Mouse (Mus musculus) heart, embryonic 13.5 days (tissue): ENCODE measurements around the gene Cdhr1. TPM values are rescaled to one million over a fixed set of nuclear protein-coding genes. Genes with fewer than 3 reads are reported as not detected.

Source experiments
- ATAC-seq: fragments of 200-750 bp; cut with Nextera tagmentation; 2 replicates; pipeline ENCODE4 v1.8.0; 2017; ENCODE audit warnings: moderate TSS enrichment; ENCODE audit not compliant: insufficient number of reproducible peaks, low FRiP score, low TSS enrichment; ENCODE audit errors: extremely low read depth
- H3K27ac ChIP-seq: fragments of 300-500 bp; sonication (generic); replicated peaks from 2 replicates; pipeline ENCODE4 v1.5.1; 2015; ENCODE audit warnings: moderate library complexity, mild to moderate bottlenecking, inconsistent platforms
- H3K27me3 ChIP-seq: fragments of 300-500 bp; sonication (generic); replicated peaks from 2 replicates; pipeline ENCODE4 v1.6.1; 2015; ENCODE audit warnings: mild to moderate bottlenecking, inconsistent platforms
- H3K36me3 ChIP-seq: fragments of 300-500 bp; sonication (generic); 2 replicates; pipeline ENCODE4 v1.6.1; 2015; ENCODE audit warnings: mild to moderate bottlenecking, inconsistent platforms
- H3K4me1 ChIP-seq: fragments of 300-500 bp; sonication (generic); 2 replicates; pipeline ENCODE4 v1.6.1; 2015; ENCODE audit warnings: inconsistent platforms
- H3K4me2 ChIP-seq: fragments of 300-500 bp; sonication (generic); 2 replicates; pipeline ENCODE4 v1.6.1; 2015; ENCODE audit warnings: inconsistent platforms, mild to moderate bottlenecking, moderate library complexity
- H3K4me3 ChIP-seq: fragments of 300-500 bp; sonication (generic); 2 replicates; pipeline ENCODE4 v1.5.1; 2015; ENCODE audit warnings: moderate library complexity, mild to moderate bottlenecking, inconsistent platforms
- H3K9ac ChIP-seq: fragments of 300-500 bp; sonication (generic); 2 replicates; pipeline ENCODE4 v1.6.1; 2015; ENCODE audit warnings: inconsistent platforms, mild to moderate bottlenecking, moderate library complexity
- H3K9me3 ChIP-seq: fragments of 300-500 bp; sonication (generic); 2 replicates; pipeline ENCODE4 v1.6.1; 2016; ENCODE audit warnings: inconsistent platforms
- WGBS: fragments of 180-500 bp; shearing (Covaris S2); methylation state at CpG from one replicate; pipeline ENCODE4 v1.1.7; 2015; ENCODE audit warnings: mixed read lengths; 5-methylcytosine and 5-hydroxymethylcytosine counted together
- polyA plus RNA-seq: library from polyadenylated mRNA; unstranded; fragments of >200 nt; fragmentation: Nextera tagmentation; extraction: Ambion mirVana; gene quantifications from 2 replicates; pipeline ENCODE4 v1.2.1, GENCODE M21; 2015

Gene Cdhr1
- polyA plus RNA-seq, 1 experiment from 2014 or later, result 0.24 TPM

DNA sequence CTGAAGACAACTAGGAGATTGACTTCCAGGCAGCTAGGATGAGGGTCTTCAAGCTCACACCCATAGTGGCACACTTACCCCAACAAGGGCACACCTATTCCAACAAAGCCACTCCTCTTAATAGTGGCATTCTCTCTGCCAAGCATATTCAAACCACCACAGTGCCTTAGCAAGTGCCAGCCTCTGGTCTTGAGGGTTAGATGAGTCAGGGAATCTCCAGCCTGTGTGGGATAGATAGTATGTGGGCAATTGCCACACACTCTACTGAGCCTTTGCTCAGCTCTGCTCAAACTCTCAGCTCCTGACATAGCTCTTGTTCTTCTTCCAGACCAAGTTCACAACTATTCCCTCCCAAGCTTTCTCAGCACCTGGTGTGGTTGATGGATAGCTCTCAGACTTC is 13.2 kb upstream of the Cdhr1 start:
- no peaks in the 10 kb centered on the region for H3K9me3 ChIP-seq
- peaks cover 10% of the 10 kb centered on the region; the same call in 1 of the 2 replicates for H3K27me3 ChIP-seq
- no peak for ATAC-seq
- no peaks in the 10 kb centered on the region for H3K36me3 ChIP-seq
- H3K4me2 ChIP-seq, result no peak overlapping the region
- no peak overlapping the region for H3K9ac ChIP-seq
- H3K27ac ChIP-seq, result no peak overlapping the region
- H3K4me3 ChIP-seq, result no peak overlapping the region
- H3K4me1 ChIP-seq, result peaks cover 14% of the 10 kb centered on the region

DNA sequence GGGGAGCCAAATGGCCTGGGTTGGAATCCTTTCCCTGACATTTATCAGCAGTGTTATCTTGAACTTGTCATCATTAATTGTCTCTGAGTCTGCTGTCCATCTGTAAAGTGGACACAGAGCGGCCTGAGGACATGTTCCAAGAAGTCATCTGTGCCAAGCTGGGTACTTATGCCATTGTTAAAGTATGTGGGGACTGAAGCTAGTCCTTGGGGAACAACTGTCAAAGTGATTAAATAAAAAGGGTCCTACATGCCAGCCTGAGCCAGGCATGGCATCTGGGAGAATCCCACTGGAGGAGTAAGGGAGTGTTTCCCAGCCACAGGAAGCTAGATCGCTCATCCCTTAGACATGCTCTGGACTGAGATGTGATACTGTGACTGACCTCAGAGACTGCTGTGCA is 12.3 kb upstream of the Cdhr1 start:
- Histone ChIP-seq H3K27me3 (peaks cover 10% of the 10 kb centered on the region; the same call in 1 of the 2 replicates), H3K36me3 (no peaks in the 10 kb centered on the region), H3K4me3 (no peak overlapping the region), H3K27ac (no peak overlapping the region), H3K9me3 (no peaks in the 10 kb centered on the region), H3K9ac (no peak overlapping the region), H3K4me1 (peaks cover 24% of the 10 kb centered on the region), H3K4me2 (no peak overlapping the region)
- ATAC-seq, result no peak
- WGBS, result 53% methylated on average over 2 of the region's 2 CpGs

DNA sequence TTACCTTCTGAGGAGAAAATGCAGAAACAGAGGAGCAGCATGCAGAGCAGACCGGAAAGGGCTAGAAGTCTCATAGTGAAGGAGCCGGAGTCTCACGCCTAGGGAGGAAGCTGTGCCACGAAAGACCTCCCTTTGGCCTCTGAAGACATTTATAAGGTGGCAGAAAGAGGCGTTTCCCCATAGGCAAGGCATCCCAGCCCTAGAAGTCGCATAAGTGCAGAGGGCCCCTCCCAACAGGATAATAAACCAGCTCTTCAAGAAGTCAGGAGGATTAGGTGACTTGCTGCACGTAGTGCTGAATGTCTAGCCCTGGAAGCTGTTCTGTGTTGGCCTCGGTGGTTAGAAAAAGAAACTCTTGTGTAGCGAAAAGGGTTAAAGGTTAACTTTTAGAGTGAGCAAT is 11.8 kb upstream of the Cdhr1 start:
- no peaks in the 10 kb centered on the region for H3K9me3 ChIP-seq
- no peak overlapping the region for H3K9ac ChIP-seq
- peaks cover 28% of the 10 kb centered on the region for H3K4me1 ChIP-seq
- no peak for ATAC-seq
- WGBS, result 51% methylated on average over 9 of the region's 9 CpGs
- H3K4me2 ChIP-seq, result no peak overlapping the region
- H3K27me3 ChIP-seq, result peaks cover 10% of the 10 kb centered on the region; the same call in 1 of the 2 replicates
- no peak overlapping the region for H3K27ac ChIP-seq
- H3K4me3 ChIP-seq, result no peak overlapping the region
- H3K36me3 ChIP-seq, result no peaks in the 10 kb centered on the region

DNA sequence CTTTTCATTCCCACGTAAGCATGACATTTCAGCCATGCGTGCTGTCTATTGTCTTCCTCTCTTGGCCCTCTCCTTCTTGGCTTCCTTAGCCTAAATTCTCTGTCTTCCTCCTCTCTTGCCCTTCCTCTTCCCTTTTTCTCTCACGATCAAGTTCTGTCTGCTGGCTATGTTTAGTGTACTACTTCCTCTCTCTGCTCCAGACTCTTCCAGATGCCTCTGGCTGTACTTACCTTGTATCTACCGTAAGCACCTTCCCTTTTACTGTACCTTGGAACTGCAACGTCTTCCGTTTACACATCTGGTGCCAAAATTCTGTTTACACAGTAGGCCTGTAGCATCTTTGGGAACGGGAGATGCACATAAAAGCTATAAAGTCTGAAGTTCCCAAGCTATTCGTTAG is 11.3 kb upstream of the Cdhr1 start:
- no peaks in the 10 kb centered on the region for H3K9me3 ChIP-seq
- no peak overlapping the region for H3K27ac ChIP-seq
- H3K4me3 ChIP-seq, result no peak overlapping the region
- H3K4me2 ChIP-seq, result no peak overlapping the region
- no peak overlapping the region for H3K9ac ChIP-seq
- peaks cover 8% of the 10 kb centered on the region; the same call in 1 of the 2 replicates for H3K27me3 ChIP-seq
- 78% methylated on average over 8 of the region's 8 CpGs for whole genome bisulfite sequencing
- H3K36me3 ChIP-seq, result no peaks in the 10 kb centered on the region
- ATAC-seq, result no peak
- peaks cover 33% of the 10 kb centered on the region for H3K4me1 ChIP-seq

DNA sequence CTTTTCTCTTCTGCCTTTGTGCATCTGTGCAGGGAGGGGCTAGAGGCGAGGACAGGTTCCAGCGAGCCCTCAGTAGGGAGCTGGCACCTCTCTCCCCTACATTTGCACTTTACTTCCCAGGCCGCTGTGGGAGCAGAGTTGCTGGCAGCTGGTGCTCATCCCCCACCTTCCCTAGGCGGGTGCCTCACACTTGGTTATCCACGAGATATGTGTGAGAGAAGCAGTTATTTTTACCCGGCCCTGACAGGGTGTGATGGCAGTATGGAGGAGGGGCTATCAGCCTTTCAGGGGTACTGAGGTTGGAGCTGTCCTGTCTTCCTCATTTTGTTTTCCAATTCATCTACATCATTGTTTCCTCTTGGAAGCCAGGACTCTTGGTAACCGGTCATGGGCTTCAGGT is 7.7 kb upstream of the Cdhr1 start:
- H3K4me3 ChIP-seq, result no peak overlapping the region
- peak; percentile 35; the same call in 1 of the 2 replicates for ATAC-seq
- 7% methylated on average over 7 of the region's 7 CpGs for WGBS
- peak overlapping the region; percentile 65 for H3K27ac ChIP-seq
- no peak overlapping the region for H3K9ac ChIP-seq
- no peaks in the 10 kb centered on the region for H3K9me3 ChIP-seq
- H3K36me3 ChIP-seq, result no peaks in the 10 kb centered on the region
- H3K27me3 ChIP-seq, result peaks cover 12% of the 10 kb centered on the region
- H3K4me2 ChIP-seq, result peak overlapping the region; percentile 42
- peaks cover 43% of the 10 kb centered on the region for H3K4me1 ChIP-seq

DNA sequence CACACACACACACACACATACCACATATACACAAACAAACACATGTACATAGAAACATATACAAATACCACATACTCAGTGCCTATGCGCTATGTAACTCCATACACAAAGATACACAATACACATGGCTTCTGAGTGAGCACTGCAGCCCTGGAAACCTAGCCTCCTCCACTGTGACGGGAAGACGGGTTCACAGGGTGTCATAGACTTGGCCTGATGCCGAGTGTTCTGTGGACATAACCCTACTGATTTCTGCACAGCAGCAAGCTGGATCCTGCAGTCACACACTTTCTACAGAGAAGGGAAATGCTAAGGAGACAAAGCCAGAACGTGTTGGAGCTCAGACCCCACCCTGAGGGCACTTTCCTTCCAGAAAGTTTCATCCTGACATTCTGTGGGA is 6.6 kb upstream of the Cdhr1 start:
- H3K9me3 ChIP-seq, result no peaks in the 10 kb centered on the region
- peak overlapping the region; percentile 65 for H3K27ac ChIP-seq
- no peak overlapping the region for H3K4me2 ChIP-seq
- H3K9ac ChIP-seq, result no peak overlapping the region
- 39% methylated on average over 5 of the region's 5 CpGs for whole genome bisulfite sequencing
- no peaks in the 10 kb centered on the region for H3K36me3 ChIP-seq
- peaks cover 33% of the 10 kb centered on the region for H3K4me1 ChIP-seq
- peaks cover 23% of the 10 kb centered on the region for H3K27me3 ChIP-seq
- no peak overlapping the region for H3K4me3 ChIP-seq
- ATAC-seq, result peak; percentile 58; the same call in 1 of the 2 replicates

DNA sequence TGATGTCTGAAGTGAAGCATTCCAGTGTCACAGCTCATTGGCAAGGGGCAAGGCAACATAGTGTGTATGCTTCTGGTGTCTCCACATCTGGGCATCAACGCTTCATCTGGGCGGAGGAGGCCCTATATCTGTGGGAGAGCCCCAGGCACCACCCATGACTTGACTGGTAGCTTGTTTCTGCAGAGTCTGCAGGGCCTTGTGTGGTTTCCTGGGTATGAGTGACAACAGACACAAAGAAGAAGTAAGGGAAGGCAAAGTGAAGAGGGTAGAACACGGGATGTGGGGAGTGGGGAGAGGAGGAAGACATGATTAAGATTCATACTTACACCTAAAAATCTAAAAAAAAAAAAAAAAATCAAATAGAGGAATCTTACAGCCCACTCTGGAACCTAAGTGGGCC is 4.3 kb upstream of the Cdhr1 start:
- H3K4me3 ChIP-seq, result no peak overlapping the region
- 75% methylated on average over 3 of the region's 3 CpGs for WGBS
- no peak overlapping the region for H3K27ac ChIP-seq
- H3K36me3 ChIP-seq, result no peaks in the 10 kb centered on the region
- no peak for ATAC-seq
- H3K27me3 ChIP-seq, result peaks cover 46% of the 10 kb centered on the region
- H3K9ac ChIP-seq, result no peak overlapping the region
- no peaks in the 10 kb centered on the region for H3K9me3 ChIP-seq
- H3K4me1 ChIP-seq, result peaks cover 40% of the 10 kb centered on the region
- no peak overlapping the region for H3K4me2 ChIP-seq

DNA sequence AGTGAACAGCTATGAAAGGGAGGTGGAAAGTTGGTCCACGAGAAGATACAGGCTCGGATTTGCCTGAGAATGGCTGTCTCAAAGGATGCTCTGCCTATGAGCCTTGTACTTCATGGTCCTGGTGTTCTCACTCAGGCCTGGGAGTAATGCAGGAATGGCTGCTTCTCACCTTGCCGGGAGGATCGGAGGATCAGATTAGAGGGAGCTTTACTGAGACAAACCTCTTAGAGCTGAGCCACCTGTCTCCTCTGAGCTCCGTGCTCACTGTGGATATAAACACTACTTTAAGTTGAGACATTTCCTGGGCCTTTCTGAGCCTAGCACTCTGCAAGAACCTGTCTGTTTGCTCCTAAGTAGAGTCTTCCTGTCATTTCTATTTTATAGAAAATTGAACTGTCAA is 3.4 kb upstream of the Cdhr1 start:
- Histone ChIP-seq H3K4me2 (no peak overlapping the region), H3K27ac (no peak overlapping the region), H3K9ac (no peak overlapping the region), H3K9me3 (no peaks in the 10 kb centered on the region), H3K4me3 (no peak overlapping the region), H3K27me3 (peaks cover 55% of the 10 kb centered on the region), H3K4me1 (peaks cover 38% of the 10 kb centered on the region), H3K36me3 (no peaks in the 10 kb centered on the region)
- WGBS, result 59% methylated on average over 5 of the region's 5 CpGs
- no peak for ATAC-seq

DNA sequence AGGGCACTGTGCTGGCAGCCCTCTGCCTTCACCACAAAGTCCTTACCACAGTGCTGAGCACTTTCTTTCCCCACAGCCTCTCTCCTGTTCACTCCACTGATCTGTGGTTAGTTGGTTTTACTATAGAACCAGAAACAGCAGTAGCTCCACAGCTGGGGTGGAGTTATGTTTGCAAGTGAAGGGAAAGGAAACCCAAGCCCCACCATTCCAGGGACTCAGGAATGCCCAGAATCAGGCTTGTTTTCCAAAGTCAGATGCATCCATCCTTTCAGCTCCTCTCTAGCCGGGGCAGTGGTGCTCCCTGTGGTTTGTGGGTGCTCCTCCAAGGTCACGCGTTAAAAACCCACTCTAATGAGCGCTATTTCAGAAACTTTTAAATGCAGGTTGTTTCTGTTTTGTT is 2.6 kb downstream of the Cdhr1 start:
- Histone ChIP-seq H3K36me3 (no peaks in the 10 kb centered on the region), H3K4me2 (no peak overlapping the region), H3K9ac (no peak overlapping the region), H3K9me3 (no peaks in the 10 kb centered on the region), H3K27me3 (peaks cover 63% of the 10 kb centered on the region), H3K4me3 (no peak overlapping the region), H3K27ac (no peak overlapping the region), H3K4me1 (peaks cover 13% of the 10 kb centered on the region)
- WGBS, result 76% methylated on average over 4 of the region's 4 CpGs
- no peak for ATAC-seq

DNA sequence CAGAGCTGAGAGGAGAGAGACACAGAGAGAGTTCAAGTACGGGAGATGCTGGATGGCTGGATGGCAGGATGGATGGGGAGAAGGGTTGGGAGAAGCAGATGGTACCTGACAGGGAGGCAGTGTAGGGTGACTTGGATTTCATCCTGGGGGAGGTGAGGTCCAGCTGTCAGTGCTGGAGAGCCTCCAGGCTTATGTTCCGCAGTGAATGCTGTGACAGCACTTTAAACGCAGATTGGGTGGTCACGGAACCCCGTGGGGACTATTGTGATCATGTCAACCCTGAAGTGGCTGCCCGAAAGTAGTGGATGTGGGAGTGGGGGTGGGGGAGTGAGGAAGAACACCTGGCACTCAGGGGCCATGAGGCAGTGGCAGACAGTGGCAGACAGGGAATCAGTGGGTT is 3.7 kb downstream of the Cdhr1 start:
- WGBS, result 60% methylated on average over 6 of the region's 6 CpGs
- Histone ChIP-seq H3K27me3 (peaks cover 51% of the 10 kb centered on the region), H3K4me1 (peaks cover 13% of the 10 kb centered on the region), H3K4me2 (no peak overlapping the region), H3K9ac (no peak overlapping the region), H3K9me3 (no peaks in the 10 kb centered on the region), H3K36me3 (no peaks in the 10 kb centered on the region), H3K4me3 (no peak overlapping the region), H3K27ac (no peak overlapping the region)
- no peak for ATAC-seq

DNA sequence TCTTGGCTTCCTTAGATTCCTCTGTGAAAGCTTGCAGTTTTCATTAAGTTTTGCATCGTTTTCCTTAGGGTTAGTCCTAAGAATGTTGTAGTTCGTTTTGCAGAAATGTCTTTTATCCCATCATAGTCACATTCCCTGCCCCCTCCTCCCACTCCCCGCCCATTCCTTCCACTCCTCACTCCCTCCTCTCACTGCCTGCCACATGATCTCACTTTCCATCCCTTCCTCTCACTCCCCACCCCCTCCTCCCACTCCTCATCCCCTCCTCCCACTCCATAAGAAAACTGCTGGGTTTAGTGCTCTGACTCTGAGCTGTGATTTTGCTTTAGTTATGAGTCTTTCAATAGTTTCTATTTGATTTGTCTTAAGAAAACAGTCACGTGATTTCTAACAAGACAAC is 14.4 kb downstream of the Cdhr1 start:
- Histone ChIP-seq H3K9me3 (no peaks in the 10 kb centered on the region), H3K27ac (no peak overlapping the region), H3K27me3 (no peaks in the 10 kb centered on the region), H3K9ac (no peak overlapping the region), H3K4me1 (no peaks in the 10 kb centered on the region), H3K4me2 (no peak overlapping the region), H3K4me3 (no peak overlapping the region), H3K36me3 (no peaks in the 10 kb centered on the region)
- ATAC-seq, result no peak
- WGBS, result 18% methylated on average over 4 of the region's 4 CpGs

DNA sequence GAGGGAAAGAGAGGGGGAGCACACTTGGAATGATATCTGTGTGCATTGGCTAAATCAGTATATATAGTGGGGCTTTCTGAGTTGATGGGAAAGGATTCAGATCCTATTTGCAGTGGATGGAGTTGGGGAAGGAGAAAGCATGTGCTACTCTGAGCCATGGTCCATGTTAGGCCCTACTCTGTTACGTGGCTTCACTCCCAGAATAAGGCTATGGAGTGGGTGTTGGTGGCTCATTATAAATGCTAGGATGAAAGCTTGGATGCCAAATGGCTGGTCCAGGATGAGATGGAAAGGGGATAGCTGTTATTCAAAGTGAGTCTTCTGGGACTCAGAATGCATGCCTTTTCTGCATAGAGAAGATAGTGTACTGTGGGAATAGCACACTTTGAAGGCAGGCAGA is 17.4 kb downstream of the Cdhr1 start:
- H3K4me2 ChIP-seq, result no peak overlapping the region
- H3K36me3 ChIP-seq, result no peaks in the 10 kb centered on the region
- H3K9me3 ChIP-seq, result no peaks in the 10 kb centered on the region
- H3K4me3 ChIP-seq, result no peak overlapping the region
- no peaks in the 10 kb centered on the region for H3K27me3 ChIP-seq
- H3K4me1 ChIP-seq, result no peaks in the 10 kb centered on the region
- WGBS, result 63% methylated on average over 1 of the region's 1 CpGs
- no peak overlapping the region for H3K27ac ChIP-seq
- ATAC-seq, result no peak
- H3K9ac ChIP-seq, result no peak overlapping the region
